Mouse (Mus musculus) lung, postnatal 0 days (tissue): ENCODE measurements around the gene H2-Ob.

Experiments used
- CTCF ChIP-seq: IDR thresholded peaks from 2 replicates; pipeline ENCODE4 v1.5.1; 2016; ENCODE audit warnings: antibody characterized with exemption, mild to moderate bottlenecking
- EP300 ChIP-seq: IDR thresholded peaks from 2 replicates; pipeline ENCODE4 v1.6.1; 2016; ENCODE audit warnings: antibody characterized with exemption, mild to moderate bottlenecking, control low read depth

DNA sequence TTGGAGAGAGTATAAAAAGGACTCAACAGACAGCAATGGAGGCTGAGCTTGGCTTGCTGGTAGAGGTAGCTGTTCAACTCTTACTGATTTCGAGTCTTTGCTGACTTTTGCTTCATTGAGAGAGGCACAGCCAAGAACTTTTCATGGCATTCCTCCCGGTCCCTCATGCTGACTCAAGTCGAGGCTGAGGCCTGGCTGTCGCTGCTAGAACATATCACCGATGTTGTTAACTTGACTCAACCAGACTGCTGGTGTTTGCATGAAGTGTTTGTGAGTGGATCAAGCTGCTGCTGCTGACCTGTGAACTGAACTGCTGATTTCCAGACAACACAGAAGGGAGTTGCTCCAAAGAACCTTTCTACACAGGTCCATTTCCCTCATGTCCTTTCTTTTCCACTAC, 2.0 kb upstream of the H2-Ob start:
- no peak for TF ChIP-seq CTCF
- TF ChIP-seq EP300, result no peak
